Mouse (Mus musculus) hindbrain, embryonic 15.5 days (tissue): Measurements from ENCODE around the gene Vmn1r239-ps. TPM values are rescaled to one million over a fixed set of nuclear protein-coding genes. Genes with fewer than 3 reads are reported as not detected.
"Not testable (repeated sequence)": the region's sequence is repeated elsewhere in the genome, so short reads cannot be mapped to it uniquely, and the experiment has no call there.

Experiments used
- ATAC-seq: fragments of 200-750 bp; cut with Nextera tagmentation; 2 replicates; pipeline ENCODE4 v1.8.0; 2017; ENCODE audit warnings: low read depth, moderate number of reproducible peaks, moderate TSS enrichment; ENCODE audit not compliant: low FRiP score
- H3K27ac ChIP-seq: fragments of 300-500 bp; sonication (generic); replicated peaks from 2 replicates; pipeline ENCODE4 v1.5.1; 2015; ENCODE audit warnings: mild to moderate bottlenecking, inconsistent platforms
- H3K27me3 ChIP-seq: fragments of 300-500 bp; sonication (generic); 2 replicates; pipeline ENCODE4 v1.6.1; 2015; ENCODE audit warnings: control low read depth, inconsistent platforms
- H3K36me3 ChIP-seq: fragments of 300-500 bp; sonication (generic); 2 replicates; pipeline ENCODE4 v1.6.1; 2015; ENCODE audit warnings: control low read depth, inconsistent platforms
- H3K4me1 ChIP-seq: fragments of 300-500 bp; sonication (generic); replicated peaks from 2 replicates; pipeline ENCODE4 v1.6.1; 2015; ENCODE audit warnings: control low read depth, inconsistent platforms
- H3K4me2 ChIP-seq: fragments of 300-500 bp; sonication (generic); 2 replicates; pipeline ENCODE4 v1.6.1; 2015; ENCODE audit warnings: moderate library complexity, mild to moderate bottlenecking, inconsistent platforms
- H3K4me3 ChIP-seq: fragments of 300-500 bp; sonication (generic); 2 replicates; pipeline ENCODE4 v1.5.1; 2015; ENCODE audit warnings: mild to moderate bottlenecking, inconsistent platforms
- H3K9ac ChIP-seq: fragments of 300-500 bp; sonication (generic); 2 replicates; pipeline ENCODE4 v1.6.1; 2015; ENCODE audit warnings: inconsistent platforms
- H3K9me3 ChIP-seq: fragments of 300-500 bp; sonication (generic); 2 replicates; pipeline ENCODE4 v1.6.1; 2016; ENCODE audit warnings: control low read depth, inconsistent platforms
- WGBS: fragments of 180-500 bp; shearing (Covaris S2); methylation state at CpG from one replicate; pipeline ENCODE4 v1.1.7; 2015; 5-methylcytosine and 5-hydroxymethylcytosine counted together
- polyA plus RNA-seq: library from polyadenylated mRNA; unstranded; fragments of >200 nt; fragmentation: Nextera tagmentation; extraction: Ambion mirVana; gene quantifications from 2 replicates; pipeline ENCODE4 v1.2.1, GENCODE M21; 2015

Vmn1r239-ps gene
- not detected in 2 replicates for polyA plus RNA-seq

DNA sequence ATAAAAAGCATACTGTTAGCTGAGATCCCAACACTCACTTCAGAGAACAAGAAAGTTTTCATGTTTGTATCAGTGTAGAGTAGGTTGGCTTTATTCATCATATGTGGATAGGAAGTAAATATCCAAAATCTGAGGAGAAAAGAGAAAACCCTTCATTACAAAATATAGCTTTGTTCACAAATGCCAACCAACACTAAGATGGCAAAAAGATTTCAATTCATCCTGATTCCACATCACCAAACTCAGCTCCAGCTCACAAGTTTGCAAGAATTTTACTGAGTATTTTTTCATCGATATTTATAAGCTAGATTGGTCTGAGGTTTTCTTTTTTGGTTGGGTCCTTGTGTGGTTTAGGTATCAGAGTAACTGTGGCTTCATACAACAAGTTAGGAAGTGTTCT lies at the start of gene Vmn1r239-ps:
Gene Vmn1r239-ps, minus strand, starts transcription at position 101 of the 400 bp plus-strand sequence.
- H3K4me3 ChIP-seq, H3K9ac ChIP-seq, H3K27me3 ChIP-seq, H3K4me2 ChIP-seq, H3K4me1 ChIP-seq, ATAC-seq, H3K9me3 ChIP-seq, H3K36me3 ChIP-seq, H3K27ac ChIP-seq: not testable (repeated sequence)
- 86% methylated on average over 1 of the region's 1 CpGs for WGBS

- Histone ChIP-seq H3K27ac (no peak overlapping the region), H3K9ac (no peak overlapping the region), H3K9me3 (no peaks in the 10 kb centered on the region), H3K4me2 (no peak overlapping the region), H3K4me3 (no peak overlapping the region), H3K4me1 (no peaks in the 10 kb centered on the region), H3K36me3 (no peaks in the 10 kb centered on the region), H3K27me3 (no peaks in the 10 kb centered on the region)
- 66% methylated on average over 2 of the region's 2 CpGs for WGBS
- no peak for ATAC-seq
Measured at GRCm38 (mm10) chrX:147489551-147489950, 36.0 kb upstream of the Vmn1r239-ps start.

DNA sequence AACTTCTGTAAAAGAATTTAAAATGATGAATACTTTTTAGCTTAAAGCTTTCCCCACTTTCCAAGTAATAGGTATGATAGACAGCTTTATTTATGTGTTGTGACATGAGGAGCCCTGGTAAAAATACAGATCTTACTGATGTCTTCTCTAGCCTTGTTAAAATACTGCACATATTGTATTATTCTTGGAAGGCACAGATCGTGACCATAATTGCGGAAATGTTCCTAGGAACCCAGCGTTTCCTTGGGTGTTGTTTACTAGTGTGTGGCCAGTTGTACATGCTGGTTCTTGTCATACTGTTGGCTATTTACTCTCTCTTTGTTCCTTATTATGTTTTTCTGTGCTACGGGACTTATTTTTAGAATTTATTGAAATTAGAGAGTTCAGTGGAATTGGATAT lies 10.1 kb downstream of the Vmn1r239-ps start:
- Histone ChIP-seq H3K36me3 (no peaks in the 10 kb centered on the region), H3K27me3 (no peaks in the 10 kb centered on the region), H3K9me3 (no peaks in the 10 kb centered on the region), H3K9ac (no peak overlapping the region), H3K27ac (no peak overlapping the region), H3K4me1 (no peaks in the 10 kb centered on the region), H3K4me2 (no peak overlapping the region), H3K4me3 (no peak overlapping the region)
- ATAC-seq: no peak
- WGBS: 90% methylated on average over 4 of the region's 4 CpGs

GRCm38 (mm10) chrX:147435400-147435799 lies 18.1 kb downstream of the Vmn1r239-ps start:
- H3K27ac ChIP-seq: no peak overlapping the region
- no peak for ATAC-seq
- H3K36me3 ChIP-seq: no peaks in the 10 kb centered on the region
- no peak overlapping the region for H3K4me3 ChIP-seq
- no peaks in the 10 kb centered on the region for H3K4me1 ChIP-seq
- WGBS: 86% methylated on average over 2 of the region's 2 CpGs
- no peak overlapping the region for H3K4me2 ChIP-seq
- H3K9me3 ChIP-seq: no peaks in the 10 kb centered on the region
- no peak overlapping the region for H3K9ac ChIP-seq
- H3K27me3 ChIP-seq: no peaks in the 10 kb centered on the region

DNA sequence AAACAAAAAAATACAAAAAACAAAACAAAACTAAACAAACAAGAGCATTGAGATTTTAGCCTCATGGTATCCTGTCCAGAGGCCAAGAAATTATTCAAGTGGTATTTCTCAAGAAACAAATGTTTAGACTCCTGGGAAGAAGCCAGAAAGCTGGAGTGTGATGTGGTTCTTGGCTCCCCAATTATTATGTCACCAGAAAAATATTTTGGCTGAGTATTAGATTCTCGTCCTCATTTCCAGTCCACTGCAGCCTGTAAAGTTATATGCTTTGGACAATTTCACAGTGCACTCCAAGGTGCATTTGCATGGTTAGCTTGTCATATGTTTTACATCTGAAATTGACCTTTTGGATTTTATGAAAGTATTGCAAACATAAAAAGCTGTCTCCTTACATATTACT lies 23.8 kb downstream of the Vmn1r239-ps start:
- Histone ChIP-seq H3K4me1 (no peaks in the 10 kb centered on the region), H3K4me3 (no peak overlapping the region), H3K9ac (no peak overlapping the region), H3K27ac (no peak overlapping the region), H3K36me3 (no peaks in the 10 kb centered on the region), H3K27me3 (no peaks in the 10 kb centered on the region), H3K9me3 (no peaks in the 10 kb centered on the region), H3K4me2 (no peak overlapping the region)
- WGBS: 64% methylated on average over 1 of the region's 1 CpGs
- ATAC-seq: no peak

DNA sequence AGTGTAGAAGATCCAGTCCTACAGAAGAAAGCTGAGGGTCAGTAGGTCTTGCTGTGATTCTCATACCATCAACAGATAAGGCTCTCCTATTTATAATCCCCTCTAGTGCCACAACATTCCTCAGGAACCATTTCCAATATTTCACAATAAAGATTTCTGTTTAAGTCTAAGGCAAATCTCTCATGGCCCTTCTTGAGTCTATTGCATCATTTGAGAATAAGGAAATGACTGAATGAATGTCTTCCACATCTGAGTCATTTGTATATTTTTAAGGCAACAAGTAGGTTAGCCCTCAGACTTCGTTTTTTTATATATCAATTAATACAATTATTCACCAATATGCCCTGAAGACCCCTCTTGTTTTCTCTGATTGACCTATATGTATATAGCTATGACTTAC lies 24.4 kb downstream of the Vmn1r239-ps start, which contains the start of gene Il13ra2:
Gene Il13ra2, minus strand, starts transcription at position 64 of the 400 bp plus-strand sequence.
- Histone ChIP-seq H3K4me2 (no peak within 1 kb of the TSS), H3K36me3 (no peaks in the 10 kb centered on the region), H3K4me3 (no peak within 1 kb of the TSS), H3K9me3 (no peaks in the 10 kb centered on the region), H3K27me3 (no peaks in the 10 kb centered on the region), H3K27ac (no peak within 1 kb of the TSS), H3K9ac (no peak within 1 kb of the TSS), H3K4me1 (no peaks in the 10 kb centered on the region)
- ATAC-seq: no peak
- WGBS: 40% methylated on average over 1 of the region's 1 CpGs

Other genes starting within 250 kb of the Vmn1r239-ps start
- 0.24 TPM in 1 of 2 replicates, not detected in the other for gene Il13ra2, start 24.5 kb downstream of the Vmn1r239-ps start, polyA plus RNA-seq
- gene Lrch2, start 100.4 kb upstream of the Vmn1r239-ps start, polyA plus RNA-seq: 8.6 and 10.0 TPM in 2 replicates